Mouse (Mus musculus) CD8-positive naive resting alpha-beta T cell, adult 2 months (primary cell): ENCODE results near the gene Frzb.
"Not testable (repeated sequence)": the region's sequence is repeated elsewhere in the genome, so short reads cannot be mapped to it uniquely, and the experiment has no call there.

ENCODE experiments used
- DNase-seq, 2 experiments: peaks; one replicate each; pipeline ENCODE4 v3.0.0; 2022; ENCODE audit warnings: low read depth in 2 of 2, low spot score in 2 of 2

Frzb gene

DNA sequence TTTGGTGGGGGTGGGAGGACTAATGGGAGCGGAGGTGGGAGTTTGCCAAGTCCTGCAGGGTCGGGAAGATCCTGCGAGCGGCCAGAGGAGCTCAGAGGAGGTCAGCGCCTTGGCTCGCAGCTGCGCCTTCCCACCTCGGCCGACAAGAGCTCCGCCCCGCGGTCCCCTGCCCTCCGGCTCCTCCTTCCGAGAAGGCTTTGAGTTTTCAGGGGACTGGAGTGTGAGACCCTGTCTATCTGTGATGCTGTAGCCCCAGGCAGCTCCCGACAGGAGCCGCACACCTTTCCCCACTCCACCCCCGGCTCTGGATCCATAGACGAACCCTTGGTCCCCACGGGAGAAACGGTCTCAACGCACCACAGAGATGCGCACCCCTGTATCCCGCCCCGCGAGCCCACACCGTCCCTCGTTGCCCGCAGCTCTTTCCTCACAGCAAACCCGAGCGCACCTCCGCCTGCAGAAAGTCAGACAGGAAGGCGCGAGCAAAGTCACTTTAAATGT lies at the start of gene Frzb:
TSS of gene Frzb (minus strand) at position 335 of the 501 bp plus-strand sequence.
- DNase-seq = no peak

DNA sequence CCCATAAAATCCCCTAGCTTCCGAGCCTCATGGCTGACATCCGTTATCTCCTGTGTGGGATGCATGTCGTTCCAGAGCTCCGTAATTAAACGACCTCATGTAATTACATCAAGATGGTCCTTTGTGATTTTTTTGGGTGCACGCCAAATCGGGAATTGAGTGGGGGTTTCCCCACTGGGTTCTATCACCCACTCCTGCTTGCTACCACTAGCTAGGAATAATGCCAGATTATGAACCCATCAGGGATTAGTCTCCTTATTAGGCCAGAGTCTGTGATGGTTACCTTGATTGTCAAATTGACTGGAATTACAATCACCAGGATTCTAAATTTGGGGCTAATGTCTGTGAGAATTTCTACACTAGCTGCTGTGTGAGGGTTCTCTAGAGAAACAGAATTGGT lies 47.9 kb upstream of the Frzb start:
- DNase-seq = not testable (repeated sequence)

DNA sequence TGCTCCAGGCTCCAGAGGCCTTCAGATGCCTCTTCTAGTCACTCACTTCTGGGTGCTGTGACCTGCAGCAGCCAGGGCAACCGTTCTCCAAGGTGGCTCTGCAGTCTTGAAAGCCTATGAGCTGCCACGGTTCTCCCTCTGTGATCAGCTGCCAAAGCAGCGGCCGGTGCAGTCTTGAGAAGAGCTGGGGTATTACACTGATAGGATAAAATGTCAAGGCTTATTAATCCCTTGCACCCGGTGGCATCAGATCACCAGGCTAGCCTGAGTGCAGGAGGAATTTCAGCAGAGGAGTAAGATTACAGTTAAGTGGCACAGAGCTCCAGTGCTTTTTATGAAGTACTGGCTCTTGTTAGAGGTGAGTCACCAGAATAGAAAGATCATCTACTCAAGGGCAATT lies 39.4 kb upstream of the Frzb start:
- no peak for DNase-seq

DNA sequence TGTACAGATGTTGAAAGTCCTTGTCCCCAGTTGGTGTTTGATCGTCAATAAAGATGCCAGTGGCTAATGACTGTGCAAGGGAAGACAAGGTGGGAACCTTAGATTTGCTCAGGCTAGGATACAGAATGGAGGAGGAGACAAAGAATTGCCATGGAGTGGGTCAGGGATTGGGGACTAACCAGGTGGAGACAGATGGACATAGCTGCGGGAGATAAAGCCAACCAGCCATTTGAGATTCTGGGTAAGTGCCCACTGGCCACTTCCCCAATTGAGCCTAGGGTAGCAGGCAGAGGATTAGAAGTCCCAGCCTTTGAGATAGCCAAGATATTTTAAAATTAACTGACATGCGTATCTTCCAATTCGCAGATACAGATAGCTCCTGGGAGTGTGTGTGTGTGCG lies 37.5 kb upstream of the Frzb start:
- no peak for DNase-seq

DNA sequence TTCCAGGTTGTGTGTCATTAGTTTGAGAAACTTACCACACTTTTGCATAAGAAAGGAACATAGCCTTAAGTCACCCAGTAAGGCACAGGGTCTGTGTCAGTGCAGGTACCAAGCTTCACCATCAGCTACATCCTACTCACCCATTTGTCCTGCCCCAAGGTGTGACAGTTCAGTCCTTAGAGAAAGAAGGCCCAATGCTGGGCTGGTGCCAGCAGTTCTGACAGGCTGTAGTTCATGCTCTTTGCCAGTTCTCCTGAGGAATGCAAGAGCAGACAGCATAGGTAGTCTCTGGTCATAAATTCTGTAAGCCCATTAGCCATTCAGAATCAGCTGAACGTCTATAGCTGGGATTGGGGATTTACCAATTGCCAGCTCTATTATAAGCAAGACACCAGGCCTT lies 28.4 kb upstream of the Frzb start:
- DNase-seq = no peak

DNA sequence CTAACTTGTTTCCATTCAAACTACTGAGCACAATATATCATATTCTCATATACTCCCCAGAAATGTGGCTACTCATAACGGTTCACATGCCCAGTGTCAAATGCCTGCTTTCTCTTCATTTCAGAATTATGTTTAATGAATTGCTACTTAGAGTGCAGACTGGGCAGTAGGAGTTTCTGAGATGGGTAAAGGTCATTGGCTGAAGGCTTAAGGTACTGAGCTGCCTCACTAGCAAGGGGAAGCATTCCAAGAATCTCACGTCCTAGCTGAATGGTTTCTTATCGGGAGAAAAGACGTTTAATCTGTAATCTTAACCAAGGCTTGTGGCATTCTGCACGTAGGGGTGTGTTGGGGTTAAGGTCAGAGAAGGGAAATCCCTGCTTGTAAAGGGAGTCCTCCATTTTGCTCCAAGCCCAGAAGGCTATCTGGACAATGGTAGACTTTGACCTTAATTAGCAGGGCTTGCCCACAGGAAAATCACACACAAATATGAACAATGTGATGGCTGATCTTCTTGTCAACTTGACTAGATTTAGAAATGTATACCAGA lies 26.9 kb upstream of the Frzb start:
- DNase-seq = no peak

DNA sequence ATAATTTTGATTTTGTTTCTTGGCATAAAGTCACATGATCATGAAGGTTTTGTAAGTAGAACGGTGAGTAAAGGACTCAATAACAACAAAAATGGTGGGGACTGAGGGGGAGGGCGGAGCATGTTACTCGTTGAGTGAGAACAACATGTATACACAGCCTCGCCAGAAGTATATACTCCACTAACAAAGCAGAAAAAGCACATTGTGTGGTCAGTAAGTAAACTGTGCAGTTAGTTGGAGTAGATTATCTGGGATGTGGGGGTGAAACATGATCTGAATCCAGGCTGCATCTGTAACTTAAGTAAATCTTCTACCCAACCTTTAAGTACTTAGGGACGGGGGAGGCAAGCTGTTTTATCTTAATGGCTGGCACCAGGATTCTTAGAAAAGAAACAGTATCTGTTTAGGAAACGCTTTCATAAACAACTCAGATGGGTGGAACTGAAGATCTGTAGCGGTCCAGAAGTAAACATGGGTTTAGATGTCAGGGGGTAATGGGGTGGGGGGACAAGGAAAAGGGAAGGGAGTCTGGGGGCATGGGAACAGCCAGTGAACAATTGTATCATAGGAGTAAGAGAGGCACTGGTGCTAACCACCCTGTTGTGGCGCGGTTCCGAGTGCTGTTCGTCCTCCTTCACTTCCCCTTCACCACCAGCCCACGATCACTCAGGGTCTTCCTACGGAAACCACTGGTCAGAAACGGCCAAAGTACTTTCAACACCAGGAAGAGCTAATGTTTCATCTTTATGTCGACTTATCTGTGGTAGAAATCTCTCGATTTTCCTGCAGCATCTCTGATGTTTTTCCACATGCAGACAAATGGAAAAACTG lies 18.8 kb upstream of the Frzb start:
- DNase-seq = no peak

DNA sequence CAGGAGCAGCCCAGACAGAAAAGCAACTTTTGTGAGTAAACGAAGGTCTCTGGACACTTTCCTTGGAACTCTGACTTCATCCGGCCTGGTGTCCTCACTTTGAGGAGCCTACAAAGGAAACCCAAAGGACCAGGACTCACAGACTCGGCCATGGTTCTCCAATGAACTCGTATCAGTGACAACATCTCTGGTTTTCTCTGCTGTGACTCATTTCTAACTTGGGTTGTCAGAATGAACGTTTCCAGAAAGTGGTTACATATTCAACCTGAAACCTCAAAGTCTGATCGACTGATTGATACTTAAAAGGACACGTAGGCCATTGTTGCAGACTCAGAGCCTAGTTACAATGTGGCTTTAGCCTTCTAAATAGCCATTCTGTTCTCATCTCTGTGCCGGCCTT lies 14.4 kb upstream of the Frzb start:
- no peak for DNase-seq

DNA sequence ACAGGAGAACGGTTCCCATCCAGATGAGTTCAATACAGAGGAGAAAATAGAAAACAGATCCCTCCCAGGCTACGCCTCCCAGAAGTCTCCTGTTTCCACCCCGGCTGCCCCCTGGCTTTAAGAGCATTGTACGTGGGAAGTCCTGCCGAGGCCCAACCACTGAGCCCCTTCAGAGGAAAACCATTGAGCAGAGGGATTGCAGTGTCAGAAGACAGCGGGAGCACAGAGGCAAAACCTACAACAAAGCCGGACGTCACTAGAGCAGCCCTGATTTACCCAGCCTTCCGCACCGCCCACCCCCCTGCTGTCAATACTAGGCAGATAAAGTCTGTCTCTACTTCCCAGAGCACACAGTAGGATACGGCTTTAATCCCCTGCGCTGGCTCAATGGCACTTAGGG lies 806 bp upstream of the Frzb start:
- no peak for DNase-seq

DNA sequence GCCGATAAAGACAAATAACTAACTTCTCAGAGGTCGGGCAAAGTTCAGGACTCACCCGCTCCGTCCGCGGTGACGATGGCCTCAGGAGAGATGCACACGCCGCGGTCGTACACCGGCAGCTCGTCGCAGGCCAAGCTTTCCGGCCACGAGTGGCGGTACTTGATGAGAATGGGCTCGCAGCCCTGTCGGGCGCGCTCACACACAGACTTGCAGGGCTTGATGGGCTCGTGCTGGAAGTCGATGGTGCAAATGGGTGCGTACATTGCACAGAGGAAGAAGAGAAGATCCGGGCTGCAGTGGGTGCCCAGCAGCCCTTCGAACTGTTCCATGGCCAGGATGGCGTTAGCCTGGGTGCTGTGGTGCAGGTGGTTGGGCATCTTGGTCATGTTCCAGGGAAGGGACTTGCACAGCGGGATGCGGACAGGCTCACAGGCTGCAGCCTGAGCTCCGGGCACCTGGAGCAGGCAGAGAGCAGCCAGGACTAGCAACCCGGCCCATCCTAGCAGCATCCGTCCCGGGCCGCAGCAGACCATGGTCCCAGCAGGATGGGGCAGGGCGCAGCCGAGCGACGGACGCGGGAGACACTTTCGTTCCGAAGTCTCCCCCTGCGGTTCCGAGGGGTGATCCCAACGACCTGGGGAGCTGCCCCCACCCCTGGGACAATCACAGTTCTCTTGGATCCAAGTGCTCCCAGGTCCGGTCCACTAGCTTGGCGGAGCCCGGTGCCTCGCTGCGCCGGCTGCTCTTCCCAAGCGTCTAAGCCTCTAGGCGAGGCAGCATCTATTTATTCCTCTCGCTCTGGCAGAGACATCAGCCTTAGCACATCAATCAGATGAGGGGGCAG lies 895 bp downstream of the Frzb start:
- DNase-seq = no peak

DNA sequence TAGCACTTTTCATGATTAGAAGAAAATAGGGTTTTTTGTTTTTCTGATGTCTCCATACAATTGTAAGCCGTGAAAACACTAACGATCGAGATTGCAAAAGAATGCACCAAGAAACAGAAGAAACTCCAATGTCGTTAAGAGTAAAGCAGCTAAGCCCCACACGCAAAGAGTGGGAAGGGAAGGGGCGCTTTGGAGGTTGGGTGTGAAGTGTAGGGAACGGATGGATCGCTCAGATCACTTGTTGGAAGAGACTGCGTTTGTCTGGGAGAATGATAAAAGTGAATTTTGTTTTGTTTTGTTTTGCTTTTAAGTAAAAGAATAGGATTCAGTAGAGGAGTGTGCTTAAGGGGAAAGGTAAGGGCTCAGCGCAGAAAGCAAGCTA lies 1.5 kb downstream of the Frzb start:
- DNase-seq = no peak

DNA sequence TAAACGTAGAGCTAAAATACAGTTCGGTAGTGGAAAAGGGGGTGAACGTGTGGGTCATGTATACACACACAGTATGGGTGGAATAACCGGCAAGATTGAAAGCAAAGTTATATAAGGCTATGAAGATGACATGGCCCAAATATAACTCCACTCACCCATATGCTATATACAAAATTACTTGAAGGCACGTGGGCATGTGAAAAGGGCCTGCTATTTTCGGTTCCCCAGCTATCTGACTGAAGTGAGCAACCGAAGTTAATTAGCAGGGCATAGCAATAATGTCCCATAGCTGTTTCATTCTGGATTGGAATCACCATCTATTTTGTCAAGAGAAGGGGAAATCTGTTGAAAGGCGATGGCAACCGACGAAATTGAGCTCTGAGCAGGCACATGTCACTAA lies 1.9 kb downstream of the Frzb start:
- DNase-seq = no peak

DNA sequence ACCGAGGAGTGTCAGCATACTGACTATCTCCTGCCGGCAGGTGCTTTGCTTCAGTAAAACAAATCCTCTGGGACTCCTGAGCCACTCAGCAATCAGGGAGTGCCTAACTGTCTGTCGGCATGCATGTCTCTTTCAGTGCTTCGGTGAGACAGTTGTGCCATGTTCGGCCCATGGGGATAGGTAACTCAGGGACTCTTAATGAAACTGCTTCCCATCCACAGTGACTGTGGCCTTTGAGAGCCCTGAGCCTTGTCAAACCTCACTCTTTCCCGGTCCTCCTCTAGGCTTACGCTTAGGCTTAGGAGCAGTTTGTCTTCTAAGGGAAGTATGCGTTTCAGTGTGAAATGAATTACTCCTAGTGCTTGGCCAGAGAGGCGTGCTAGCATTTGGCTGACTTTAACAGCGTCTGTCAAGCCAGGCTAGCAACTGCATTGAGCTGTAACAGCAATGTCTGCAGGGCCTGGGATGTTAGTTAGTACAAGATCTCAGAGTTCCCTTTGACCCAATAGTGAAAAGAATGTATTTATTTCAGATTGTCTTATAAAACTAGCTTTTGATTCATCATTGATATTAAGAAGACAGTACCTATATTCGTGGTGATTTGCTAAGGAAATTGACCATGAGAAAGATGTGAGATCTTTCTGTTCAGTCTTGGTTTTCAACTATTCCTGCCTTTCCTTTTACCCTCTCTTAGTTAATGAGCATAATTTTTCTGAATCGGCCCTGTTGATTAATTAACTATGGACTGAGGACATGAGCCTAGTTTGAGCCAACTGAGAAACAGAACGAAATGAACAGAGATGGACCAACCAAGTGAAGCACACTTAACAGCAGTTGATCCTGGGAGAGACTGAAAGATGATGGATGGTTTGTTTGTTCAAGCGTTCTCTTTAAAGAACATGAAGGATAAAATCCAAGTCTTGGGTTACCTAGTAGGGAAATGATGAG lies 2.7 kb downstream of the Frzb start:
- DNase-seq = no peak

DNA sequence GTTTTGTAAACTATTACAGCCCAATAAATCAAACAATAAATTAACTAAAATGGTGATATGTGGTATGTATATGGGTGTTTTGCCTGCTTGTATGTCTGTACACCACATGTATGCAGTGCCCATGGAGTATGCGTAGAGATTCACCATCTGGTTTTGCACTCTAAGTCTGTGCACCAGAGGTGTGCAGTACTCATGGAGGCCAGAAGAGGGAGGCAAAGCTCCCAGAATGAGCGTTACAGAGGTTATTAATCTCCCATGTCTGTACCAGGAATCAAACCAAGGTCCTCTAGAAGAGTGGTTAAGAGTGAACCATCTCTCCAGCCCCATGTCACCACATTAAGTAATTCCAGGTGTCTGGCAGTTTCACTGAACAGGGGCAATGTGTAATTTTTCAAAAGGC lies 3.5 kb downstream of the Frzb start:
- DNase-seq = no peak

DNA sequence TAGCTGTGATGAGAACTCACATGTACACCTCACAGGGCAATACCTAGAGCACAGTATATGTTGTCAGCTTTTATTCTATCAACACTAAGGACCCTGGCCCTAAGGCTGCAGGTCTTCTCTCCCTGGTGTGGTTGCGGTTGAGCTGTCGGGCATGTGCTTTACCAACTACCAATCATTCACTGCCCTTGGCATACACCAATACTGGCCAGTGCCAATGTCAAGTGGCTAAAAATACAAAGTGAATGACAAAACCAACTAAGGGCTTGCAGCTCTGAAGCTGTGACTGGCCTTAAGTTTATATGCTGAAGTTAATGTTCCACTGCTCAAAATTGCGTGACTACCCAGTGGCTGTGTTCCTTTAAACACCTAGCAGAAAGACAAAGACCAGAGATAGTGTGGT lies 6.0 kb downstream of the Frzb start:
- DNase-seq = no peak

DNA sequence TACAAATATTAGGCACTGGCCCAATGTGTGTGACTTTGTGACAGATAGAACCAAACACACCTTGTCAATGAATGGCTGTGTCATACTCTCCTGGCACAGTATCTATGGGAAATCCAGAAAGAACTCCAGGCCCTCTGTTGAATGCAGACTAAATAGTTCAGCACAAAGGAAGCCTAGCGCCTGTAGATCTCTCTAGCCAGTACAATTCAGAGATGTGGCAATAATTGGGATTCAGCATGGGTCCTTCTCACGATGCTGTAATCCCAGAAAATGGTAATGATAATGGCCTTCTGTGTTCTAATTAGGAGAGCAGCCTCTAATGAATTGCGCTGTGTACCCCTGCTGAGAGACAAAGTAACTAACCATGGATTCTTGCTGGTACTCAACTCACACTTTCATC lies 8.6 kb downstream of the Frzb start:
- no peak for DNase-seq

DNA sequence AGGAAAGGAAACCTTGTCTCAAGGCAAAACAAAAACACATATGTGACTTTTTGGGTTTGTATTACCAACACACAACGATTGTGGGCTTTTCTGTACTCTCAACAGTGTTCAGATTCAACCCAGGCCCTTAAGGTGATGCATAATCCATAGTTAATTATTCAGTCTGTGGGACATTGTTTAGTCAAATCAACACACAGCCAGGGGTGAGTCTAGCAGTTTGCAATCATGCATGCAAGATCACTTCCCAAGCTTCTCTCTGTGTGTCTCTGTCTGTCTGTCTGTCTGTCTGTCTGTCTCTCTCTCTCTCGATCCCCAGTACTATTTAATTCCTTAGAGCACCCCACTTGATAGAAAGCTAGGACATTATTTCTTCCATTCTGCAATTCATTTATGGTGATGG lies 10.0 kb downstream of the Frzb start:
- no peak for DNase-seq

DNA sequence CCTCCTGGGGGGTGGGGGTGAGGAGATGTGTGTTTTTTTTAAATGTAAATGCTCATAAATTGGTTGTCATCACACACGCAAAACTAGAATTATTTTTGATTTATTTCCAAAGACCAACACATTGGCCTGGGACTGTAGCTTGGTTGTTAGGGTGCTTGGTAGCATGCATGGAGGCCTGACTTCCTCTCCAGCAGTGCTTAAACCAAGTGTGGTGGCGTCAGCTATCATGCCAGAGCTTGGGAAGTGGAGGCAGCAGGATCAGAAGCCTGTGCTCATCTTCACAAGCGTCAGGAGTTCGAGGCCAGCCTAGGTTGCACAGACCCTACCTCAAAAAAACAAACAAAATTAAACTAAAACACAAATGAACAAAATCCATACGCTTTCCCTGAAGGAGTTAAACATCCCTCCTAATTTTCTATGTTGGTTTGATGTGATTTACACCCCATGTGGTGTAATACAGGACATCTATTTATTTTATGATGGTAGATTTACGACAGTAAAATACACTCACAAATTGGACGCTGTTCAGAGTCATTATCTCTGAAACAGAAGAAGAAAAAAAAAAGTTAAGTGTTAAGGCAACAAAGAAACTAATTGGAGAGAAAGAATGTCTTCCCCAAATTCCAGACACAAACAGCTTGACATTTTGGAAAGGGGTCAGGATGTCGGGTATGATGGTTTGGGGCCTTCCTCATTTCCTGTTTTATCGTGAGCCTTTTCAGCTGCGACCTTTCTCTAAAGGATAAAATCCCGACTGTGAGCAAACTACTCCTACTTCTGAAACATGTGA lies 12.4 kb downstream of the Frzb start:
- DNase-seq = no peak

DNA sequence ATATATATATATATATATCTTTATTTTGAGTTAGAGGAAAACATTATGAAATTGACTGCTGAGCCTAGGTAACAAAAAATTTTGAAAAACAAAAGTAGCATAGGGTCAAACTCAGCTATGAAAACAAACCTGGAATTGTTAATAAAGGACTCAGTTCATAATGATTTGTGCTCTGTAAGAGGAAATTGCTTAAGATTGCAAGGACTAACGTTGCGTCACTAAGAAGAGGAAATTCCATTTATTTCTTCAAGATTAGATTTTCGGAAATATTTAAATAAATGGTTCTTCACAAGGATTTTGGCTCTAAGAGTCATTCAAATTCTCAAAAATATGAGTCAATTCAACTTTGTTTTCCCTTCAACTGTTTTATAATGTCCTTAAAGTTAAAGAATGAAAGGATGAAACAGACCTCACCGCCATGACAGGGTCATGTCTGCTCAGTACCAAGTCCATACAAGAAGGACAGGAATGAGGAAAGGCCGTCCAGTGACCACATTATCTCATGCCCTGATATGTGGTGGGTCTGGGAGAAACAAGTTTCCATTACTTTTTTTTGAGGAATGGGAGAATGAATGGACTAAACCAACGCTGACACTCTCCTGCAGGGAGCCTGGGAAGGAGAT lies 14.1 kb downstream of the Frzb start:
- no peak for DNase-seq
